Mouse (Mus musculus): ENCODE data around the gene Lnpep. TPM values are rescaled to one million over a fixed set of nuclear protein-coding genes. Genes with fewer than 3 reads are reported as not detected.

The Lnpep gene
- polyA plus RNA-seq, 1 experiment from 2014 or later: 7.7 TPM

- no peaks in the 10 kb centered on the region for H3K27me3 ChIP-seq (replicated peaks; ENCODE audit: low read depth, poor library complexity, severe bottlenecking)
- no peak overlapping the region for H3K27ac ChIP-seq (replicated peaks)
- H3K36me3 ChIP-seq (replicated peaks): no peaks in the 10 kb centered on the region
- no peaks in the 10 kb centered on the region for H3K4me1 ChIP-seq
- no peaks in the 10 kb centered on the region for H3K9me3 ChIP-seq
- DNase-seq (ENCODE audit: low spot score): no peak
- H3K4me3 ChIP-seq: no peak overlapping the region
Measured at GRCm38 (mm10) chr17:17602786-17603185, 22.1 kb downstream of the Lnpep start.

DNA sequence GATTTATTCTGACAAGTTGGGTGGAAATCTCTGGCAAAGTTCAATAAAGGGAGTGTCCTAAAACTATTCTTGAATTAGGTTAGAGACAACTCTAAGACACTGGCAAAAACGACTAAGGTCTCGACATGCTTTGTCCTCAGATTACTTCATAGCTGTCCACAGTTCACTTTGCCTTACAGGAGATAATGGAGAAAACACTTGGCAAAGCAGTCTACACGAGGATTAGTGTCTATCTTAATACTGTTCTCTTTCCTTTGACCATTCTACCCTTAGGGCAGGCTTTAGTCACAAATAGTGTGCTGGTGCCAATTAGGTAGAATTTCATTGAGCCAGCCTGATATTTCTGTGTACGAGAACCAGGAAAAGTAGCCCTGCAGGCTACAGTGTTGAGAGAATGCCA, 22.5 kb downstream of the Lnpep start:
- Histone ChIP-seq H3K4me1 (no peaks in the 10 kb centered on the region), H3K27me3 (replicated peaks; ENCODE audit: low read depth, poor library complexity, severe bottlenecking) (no peaks in the 10 kb centered on the region), H3K27ac (replicated peaks) (no peak overlapping the region), H3K4me3 (no peak overlapping the region), H3K9me3 (no peaks in the 10 kb centered on the region), H3K36me3 (replicated peaks) (no peaks in the 10 kb centered on the region)
- no peak for DNase-seq (ENCODE audit: low spot score)
- 50% methylated on average over 4 of the region's 4 CpGs for WGBS

DNA sequence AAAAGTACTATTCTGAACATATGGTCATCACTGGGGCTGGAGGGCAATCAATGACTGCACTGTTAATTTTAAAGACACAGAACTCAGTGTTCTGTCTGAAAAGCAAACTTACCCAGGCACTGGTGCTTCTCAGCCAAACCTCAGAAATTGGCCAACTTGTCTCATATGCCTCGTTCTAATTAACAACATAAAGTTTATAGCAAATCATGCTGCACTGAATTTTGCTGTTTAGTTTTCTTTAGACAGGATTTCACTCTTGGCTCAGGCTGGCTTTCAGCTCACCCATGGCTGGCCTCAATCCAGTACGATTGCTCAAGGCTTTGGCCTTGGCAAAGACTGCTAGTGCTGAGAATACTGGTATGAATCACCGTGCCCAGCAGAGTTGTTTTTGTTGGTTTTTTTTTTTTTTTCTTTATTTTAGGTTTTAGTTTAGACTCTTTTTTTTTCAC, 24.0 kb downstream of the Lnpep start:
- DNase-seq (ENCODE audit: low spot score): no peak
- no peak overlapping the region for H3K4me3 ChIP-seq
- H3K36me3 ChIP-seq (replicated peaks): no peaks in the 10 kb centered on the region
- H3K27me3 ChIP-seq (replicated peaks; ENCODE audit: low read depth, poor library complexity, severe bottlenecking): no peaks in the 10 kb centered on the region
- H3K4me1 ChIP-seq: no peaks in the 10 kb centered on the region
- H3K27ac ChIP-seq (replicated peaks): no peak overlapping the region
- no peaks in the 10 kb centered on the region for H3K9me3 ChIP-seq
- WGBS: 74% methylated on average over 3 of the region's 3 CpGs

DNA sequence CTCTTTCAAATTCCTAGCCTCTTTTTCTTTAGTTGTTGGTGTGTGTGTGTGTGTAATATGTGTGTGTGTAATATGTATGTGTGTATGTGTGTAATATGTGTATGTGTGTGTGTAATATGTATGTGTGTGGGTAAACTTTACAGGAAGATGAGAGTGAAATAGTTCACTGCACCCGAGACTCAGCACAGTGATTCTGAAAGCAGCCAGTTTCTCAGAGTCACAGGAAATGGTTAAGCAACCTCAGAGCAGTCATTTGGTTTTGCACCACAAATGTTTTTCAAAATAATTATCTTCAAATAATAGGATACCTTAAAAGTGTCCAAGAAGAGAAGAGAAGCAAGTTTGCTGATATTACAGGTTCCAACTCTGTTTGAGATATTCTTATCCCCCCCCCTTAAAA, 24.8 kb downstream of the Lnpep start:
- H3K4me3 ChIP-seq: no peak overlapping the region
- H3K9me3 ChIP-seq: no peaks in the 10 kb centered on the region
- no peaks in the 10 kb centered on the region for H3K4me1 ChIP-seq
- H3K27ac ChIP-seq (replicated peaks): no peak overlapping the region
- H3K27me3 ChIP-seq (replicated peaks; ENCODE audit: low read depth, poor library complexity, severe bottlenecking): no peaks in the 10 kb centered on the region
- 60% methylated on average over 1 of the region's 1 CpGs for WGBS
- no peaks in the 10 kb centered on the region for H3K36me3 ChIP-seq (replicated peaks)
- DNase-seq (ENCODE audit: low spot score): no peak

GRCm38 (mm10) chr17:17598355-17598754, 26.5 kb downstream of the Lnpep start:
- 84% methylated on average over 2 of the region's 2 CpGs for WGBS
- Histone ChIP-seq H3K27ac (replicated peaks) (no peak overlapping the region), H3K4me1 (no peaks in the 10 kb centered on the region)

GRCm38 (mm10) chr17:17592926-17593325, 31.9 kb downstream of the Lnpep start:
- H3K36me3 ChIP-seq (replicated peaks): no peaks in the 10 kb centered on the region; the same call in 1 of the 2 replicates

More at GRCm38 (mm10) chr17:17598355-17598754, 26.5 kb downstream of the Lnpep start:
- Histone ChIP-seq H3K36me3 (replicated peaks) (no peaks in the 10 kb centered on the region), H3K4me3 (no peak overlapping the region), H3K9me3 (no peaks in the 10 kb centered on the region), H3K27me3 (replicated peaks; ENCODE audit: low read depth, poor library complexity, severe bottlenecking) (no peaks in the 10 kb centered on the region)
- no peak for DNase-seq (ENCODE audit: low spot score)

GRCm38 (mm10) chr17:17587333-17588047, 37.4 kb downstream of the Lnpep start:
- DNase-seq (ENCODE audit: low spot score): no peak
- H3K4me1 ChIP-seq: no peaks in the 10 kb centered on the region
- no peak overlapping the region for H3K27ac ChIP-seq (replicated peaks)
- H3K9me3 ChIP-seq: no peaks in the 10 kb centered on the region
- no peaks in the 10 kb centered on the region for H3K27me3 ChIP-seq (replicated peaks; ENCODE audit: low read depth, poor library complexity, severe bottlenecking)
- 87% methylated on average over 7 of the region's 7 CpGs for WGBS
- no peaks in the 10 kb centered on the region; the same call in 1 of the 2 replicates for H3K36me3 ChIP-seq (replicated peaks)
- no peak overlapping the region for H3K4me3 ChIP-seq

More at GRCm38 (mm10) chr17:17592926-17593325, 31.9 kb downstream of the Lnpep start:
- no peak overlapping the region for H3K4me3 ChIP-seq
- no peak for DNase-seq (ENCODE audit: low spot score)
- H3K27me3 ChIP-seq (replicated peaks; ENCODE audit: low read depth, poor library complexity, severe bottlenecking): no peaks in the 10 kb centered on the region
- no peaks in the 10 kb centered on the region for H3K9me3 ChIP-seq
- WGBS: 87% methylated on average over 1 of the region's 1 CpGs
- no peaks in the 10 kb centered on the region for H3K4me1 ChIP-seq
- no peak overlapping the region for H3K27ac ChIP-seq (replicated peaks)

DNA sequence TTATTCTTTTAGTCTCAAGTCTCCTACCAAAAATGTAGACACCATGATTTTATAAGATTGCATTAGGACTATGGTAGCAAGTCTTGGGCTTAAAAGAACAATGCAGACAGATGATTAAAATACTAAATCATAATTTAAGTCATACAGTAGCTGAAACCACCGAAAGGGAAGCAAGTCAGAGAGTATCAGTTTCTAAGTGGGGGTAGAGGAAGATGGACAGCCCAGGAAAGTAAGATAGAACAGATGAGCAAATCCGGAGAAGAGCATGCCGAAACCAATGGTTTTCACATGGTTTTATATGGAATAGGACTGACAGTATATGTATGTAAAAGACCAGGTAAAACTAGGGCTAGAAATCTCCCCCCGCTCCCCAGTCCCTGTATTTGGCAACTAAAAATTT, 39.7 kb downstream of the Lnpep start:
- 91% methylated on average over 4 of the region's 4 CpGs for WGBS
- H3K4me1 ChIP-seq: no peaks in the 10 kb centered on the region
- H3K4me3 ChIP-seq: no peak overlapping the region
- no peaks in the 10 kb centered on the region for H3K9me3 ChIP-seq
- no peaks in the 10 kb centered on the region for H3K36me3 ChIP-seq (replicated peaks)
- no peaks in the 10 kb centered on the region for H3K27me3 ChIP-seq (replicated peaks; ENCODE audit: low read depth, poor library complexity, severe bottlenecking)
- no peak overlapping the region for H3K27ac ChIP-seq (replicated peaks)
- no peak for DNase-seq (ENCODE audit: low spot score)

DNA sequence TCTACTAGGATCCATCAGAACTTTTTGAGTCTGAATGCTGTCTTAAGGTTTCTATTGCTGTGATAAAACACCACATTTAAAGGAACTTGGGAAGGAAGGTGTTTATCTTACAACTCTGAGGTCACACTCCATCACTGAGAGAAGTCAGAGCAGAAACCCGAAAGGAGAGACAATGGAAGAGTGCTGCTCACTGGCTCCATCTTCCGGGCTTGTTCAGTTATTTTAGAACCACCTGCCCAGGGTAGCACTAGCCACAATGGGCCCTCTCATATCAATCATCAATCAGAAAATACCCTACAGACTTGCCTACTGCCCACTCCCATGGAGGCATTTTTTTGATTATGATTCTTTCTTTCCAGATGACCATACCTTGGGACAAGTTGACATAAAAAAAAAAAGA, 41.0 kb downstream of the Lnpep start:
- no peaks in the 10 kb centered on the region for H3K9me3 ChIP-seq

DNA sequence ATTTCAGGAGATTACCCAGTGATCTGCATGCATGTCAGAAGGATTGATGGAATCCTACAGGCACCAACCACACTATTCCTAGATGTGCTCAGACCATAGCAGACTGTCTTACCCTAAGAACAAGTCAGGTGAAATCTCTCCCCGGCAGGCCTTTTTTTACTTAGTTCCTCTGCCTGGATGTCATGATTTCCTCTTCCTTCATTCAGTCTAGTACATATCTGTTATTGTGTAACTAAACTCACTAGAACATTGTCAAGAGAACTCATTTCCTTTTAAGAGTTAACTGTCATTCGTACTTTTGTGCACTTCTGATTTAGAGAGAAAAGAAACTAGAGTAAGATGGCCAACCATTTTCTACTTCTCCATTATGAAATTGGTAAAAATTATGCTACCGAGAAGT, 43.6 kb downstream of the Lnpep start:
- Histone ChIP-seq H3K4me1 (no peaks in the 10 kb centered on the region), H3K27me3 (replicated peaks; ENCODE audit: low read depth, poor library complexity, severe bottlenecking) (no peaks in the 10 kb centered on the region), H3K36me3 (replicated peaks) (peaks cover 12% of the 10 kb centered on the region), H3K9me3 (no peaks in the 10 kb centered on the region), H3K4me3 (no peak overlapping the region), H3K27ac (replicated peaks) (no peak overlapping the region)
- WGBS: 92% methylated on average over 3 of the region's 3 CpGs
- DNase-seq (ENCODE audit: low spot score): no peak

More for the DNA sequence above, 41.0 kb downstream of the Lnpep start:
- Histone ChIP-seq H3K36me3 (replicated peaks) (peaks cover 3% of the 10 kb centered on the region), H3K4me3 (no peak overlapping the region), H3K27me3 (replicated peaks; ENCODE audit: low read depth, poor library complexity, severe bottlenecking) (no peaks in the 10 kb centered on the region), H3K4me1 (no peaks in the 10 kb centered on the region), H3K27ac (replicated peaks) (no peak overlapping the region)
- 56% methylated on average over 2 of the region's 2 CpGs for WGBS
- no peak for DNase-seq (ENCODE audit: low spot score)

DNA sequence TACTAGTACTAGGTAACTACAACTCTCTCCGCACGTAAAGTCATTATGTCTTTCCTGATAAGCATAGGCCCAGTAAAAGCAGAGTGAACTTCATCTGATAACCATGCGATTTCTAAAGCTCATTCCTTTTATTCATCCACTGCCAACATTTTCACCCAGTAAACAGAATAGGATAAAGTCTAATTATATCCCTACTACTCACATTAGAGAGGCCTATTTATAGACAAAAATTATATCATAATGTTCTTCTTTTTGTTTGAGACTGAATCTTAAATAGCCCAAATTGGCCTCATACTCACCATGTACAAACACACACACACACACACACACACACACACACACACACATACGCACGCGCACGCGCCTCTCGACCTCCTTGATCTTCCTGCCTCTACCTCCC, 48.5 kb downstream of the Lnpep start:
- H3K36me3 ChIP-seq (replicated peaks): peaks cover 50% of the 10 kb centered on the region
- H3K9me3 ChIP-seq: no peaks in the 10 kb centered on the region
- DNase-seq (ENCODE audit: low spot score): no peak
- no peaks in the 10 kb centered on the region for H3K4me1 ChIP-seq
- H3K4me3 ChIP-seq: no peak overlapping the region
- 98% methylated on average over 9 of the region's 9 CpGs for WGBS
- H3K27ac ChIP-seq (replicated peaks): no peak overlapping the region
- H3K27me3 ChIP-seq (replicated peaks; ENCODE audit: low read depth, poor library complexity, severe bottlenecking): no peaks in the 10 kb centered on the region

- no peaks in the 10 kb centered on the region for H3K4me1 ChIP-seq
- peaks cover 30% of the 10 kb centered on the region for H3K36me3 ChIP-seq (replicated peaks)
- no peaks in the 10 kb centered on the region for H3K27me3 ChIP-seq (replicated peaks; ENCODE audit: low read depth, poor library complexity, severe bottlenecking)
- WGBS: 52% methylated on average over 3 of the region's 3 CpGs
- DNase-seq (ENCODE audit: low spot score): no peak
- H3K27ac ChIP-seq (replicated peaks): no peak overlapping the region
- H3K9me3 ChIP-seq: no peaks in the 10 kb centered on the region
- no peak overlapping the region for H3K4me3 ChIP-seq
Measured at GRCm38 (mm10) chr17:17567071-17567470, 57.8 kb downstream of the Lnpep start.

- Histone ChIP-seq H3K27me3 (replicated peaks; ENCODE audit: low read depth, poor library complexity, severe bottlenecking) (no peaks in the 10 kb centered on the region), H3K27ac (replicated peaks) (no peak overlapping the region), H3K9me3 (no peaks in the 10 kb centered on the region), H3K36me3 (replicated peaks) (peaks cover 36% of the 10 kb centered on the region), H3K4me1 (peaks cover 7% of the 10 kb centered on the region; the same call in 1 of the 2 replicates), H3K4me3 (no peak overlapping the region)
- DNase-seq (ENCODE audit: low spot score): no peak
- 87% methylated on average over 3 of the region's 3 CpGs for WGBS
Measured at GRCm38 (mm10) chr17:17548958-17549357, 75.9 kb downstream of the Lnpep start.
